Mouse (Mus musculus) midbrain, embryonic 16.5 days (tissue): ENCODE measurements around the gene Ptprr. TPM values are rescaled to one million over a fixed set of nuclear protein-coding genes. Genes with fewer than 3 reads are reported as not detected.

Experiments used
- ATAC-seq: fragments of 200-750 bp; cut with Nextera tagmentation; 2 replicates; pipeline ENCODE4 v1.8.0; 2017; ENCODE audit warnings: moderate TSS enrichment
- H3K27ac ChIP-seq: fragments of 300-500 bp; sonication (generic); 2 replicates; pipeline ENCODE4 v1.5.1; 2014; ENCODE audit warnings: mild to moderate bottlenecking, low read length, mixed read lengths
- H3K27me3 ChIP-seq: fragments of 300-500 bp; sonication (generic); 2 replicates; pipeline ENCODE4 v1.6.1; 2014; ENCODE audit warnings: low read depth, low read length, mixed read lengths; ENCODE audit not compliant: control insufficient read depth, insufficient read depth
- H3K36me3 ChIP-seq: fragments of 300-500 bp; sonication (generic); 2 replicates; pipeline ENCODE4 v1.6.1; 2014; ENCODE audit warnings: mild to moderate bottlenecking, low read length, moderate library complexity, mixed read lengths; ENCODE audit not compliant: control insufficient read depth, insufficient read depth
- H3K4me1 ChIP-seq: fragments of 300-500 bp; sonication (generic); 2 replicates; pipeline ENCODE4 v1.6.1; 2014; ENCODE audit warnings: mild to moderate bottlenecking, low read length, mixed read lengths; ENCODE audit not compliant: control insufficient read depth, insufficient read depth
- H3K4me2 ChIP-seq: fragments of 300-500 bp; sonication (generic); 2 replicates; pipeline ENCODE4 v1.6.1; 2014; ENCODE audit warnings: mild to moderate bottlenecking, low read length, mixed read lengths
- H3K4me3 ChIP-seq: fragments of 300-500 bp; sonication (generic); 2 replicates; pipeline ENCODE4 v1.5.1; 2014; ENCODE audit warnings: low read depth, mild to moderate bottlenecking, low read length, moderate library complexity, mixed read lengths
- H3K9ac ChIP-seq: fragments of 300-500 bp; sonication (generic); 2 replicates; pipeline ENCODE4 v1.6.1; 2014; ENCODE audit warnings: low read depth, low read length, mixed read lengths
- H3K9me3 ChIP-seq: fragments of 300-500 bp; sonication (generic); replicated peaks from 2 replicates; pipeline ENCODE4 v1.6.1; 2014; ENCODE audit warnings: mild to moderate bottlenecking, low read length, mixed read lengths; ENCODE audit not compliant: control insufficient read depth, poor library complexity, severe bottlenecking
- WGBS: fragments of 180-500 bp; shearing (Covaris S2); extraction: QIAGEN DNeasy Blood & Tissue Kit; methylation state at CpG from one replicate; pipeline ENCODE4 v1.1.7; 2014; 5-methylcytosine and 5-hydroxymethylcytosine counted together
- polyA plus RNA-seq: library from polyadenylated mRNA; unstranded; fragments of >200 nt; fragmentation: Nextera tagmentation; extraction: Ambion mirVana; gene quantifications from 2 replicates; pipeline ENCODE4 v1.2.1, GENCODE M21; 2015

Gene Ptprr
- polyA plus RNA-seq, 1 experiment from 2014 or later, result 24.4 TPM

DNA sequence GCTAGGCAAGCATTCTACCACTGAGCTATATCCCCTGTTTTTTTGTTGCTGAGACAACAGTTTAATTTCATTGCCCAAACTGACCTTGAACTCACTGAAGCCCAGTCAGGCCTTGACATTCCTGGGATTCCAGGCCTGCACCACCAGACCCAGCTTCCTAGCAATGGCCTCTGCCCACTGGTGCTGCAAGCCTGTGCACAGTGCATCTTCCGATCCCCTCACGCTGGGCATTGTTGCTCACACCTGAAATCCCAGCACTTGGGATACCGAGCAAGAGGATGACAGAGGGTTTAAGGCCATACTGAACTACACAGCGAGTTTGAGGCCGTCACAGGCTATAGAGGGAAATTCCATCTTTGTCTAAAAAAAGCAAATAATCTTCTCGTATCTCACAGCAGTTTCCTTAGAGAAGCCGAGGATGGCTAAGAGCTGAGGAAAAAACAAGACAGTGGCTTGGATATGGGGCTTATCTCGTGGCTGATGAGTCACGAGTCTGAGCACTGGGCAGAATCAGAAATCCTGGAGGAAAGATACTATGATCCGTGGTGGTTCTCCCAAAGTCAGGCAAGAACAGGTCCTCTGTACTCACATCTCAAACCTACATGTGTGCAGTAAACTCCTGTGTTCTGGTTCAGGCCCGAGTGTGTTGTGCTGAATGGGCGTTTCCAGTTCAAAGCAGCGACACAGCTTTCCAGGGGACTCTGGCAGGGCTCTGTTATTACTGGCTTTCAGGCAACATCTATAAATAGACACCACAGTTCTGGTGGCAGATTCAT, 242.8 kb downstream of the Ptprr start:
- Histone ChIP-seq H3K36me3 (no peaks in the 10 kb centered on the region), H3K27ac (peak overlapping the region; percentile 10; the same call in 1 of the 2 replicates), H3K4me1 (no peaks in the 10 kb centered on the region), H3K9ac (no peak overlapping the region), H3K4me3 (no peak overlapping the region), H3K27me3 (no peaks in the 10 kb centered on the region), H3K9me3 (no peaks in the 10 kb centered on the region), H3K4me2 (no peak overlapping the region)
- 68% methylated on average over 13 of the region's 13 CpGs for WGBS
- ATAC-seq, result no peak

DNA sequence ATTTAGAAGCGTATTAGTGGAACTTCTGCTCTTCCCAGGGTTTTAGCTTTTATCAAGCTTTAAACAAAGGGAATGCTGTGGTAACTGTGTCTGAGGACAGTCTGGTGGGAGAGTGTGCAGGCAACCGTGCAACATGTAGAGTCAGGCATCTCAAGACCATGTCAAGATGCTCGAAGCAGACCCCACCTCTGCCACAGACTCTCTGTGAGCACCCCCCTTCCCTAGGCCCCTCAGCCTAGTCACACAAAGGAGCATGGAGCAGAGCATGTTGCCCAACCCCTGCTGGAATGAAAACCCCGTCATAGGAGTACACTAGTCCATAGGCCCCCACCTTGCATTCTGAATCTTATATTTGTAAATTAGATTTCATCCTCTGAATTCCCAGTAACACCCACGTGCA, 243.5 kb downstream of the Ptprr start:
- H3K9me3 ChIP-seq, result no peaks in the 10 kb centered on the region
- no peak overlapping the region for H3K4me2 ChIP-seq
- no peak overlapping the region for H3K9ac ChIP-seq
- H3K4me1 ChIP-seq, result no peaks in the 10 kb centered on the region
- H3K36me3 ChIP-seq, result no peaks in the 10 kb centered on the region
- WGBS, result 56% methylated on average over 5 of the region's 5 CpGs
- ATAC-seq, result peak; percentile 51; the same call in 1 of the 2 replicates
- H3K27me3 ChIP-seq, result no peaks in the 10 kb centered on the region
- H3K4me3 ChIP-seq, result no peak overlapping the region
- H3K27ac ChIP-seq, result peak overlapping the region; percentile 10; the same call in 1 of the 2 replicates

DNA sequence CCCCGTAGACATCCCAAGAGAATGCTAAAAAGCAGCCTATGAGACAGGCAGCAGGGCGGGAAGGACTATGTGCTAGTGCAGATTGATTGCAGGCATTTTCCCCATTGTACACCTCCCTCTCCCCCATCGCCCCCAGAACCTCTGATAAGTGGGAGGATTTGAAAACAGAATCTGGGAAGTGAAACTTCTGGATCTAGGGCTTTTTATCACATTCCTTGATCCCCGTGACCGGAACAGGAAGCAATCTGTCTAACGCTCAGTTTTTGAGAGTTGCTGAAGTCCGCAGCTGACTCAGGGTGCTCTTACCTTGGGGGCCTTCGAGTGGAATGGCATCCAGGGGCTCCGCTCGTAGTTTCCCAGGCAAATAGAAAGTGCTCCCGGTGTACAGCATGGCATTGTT, 246.5 kb downstream of the Ptprr start:
- Histone ChIP-seq H3K9ac (no peak overlapping the region), H3K4me1 (no peaks in the 10 kb centered on the region), H3K4me2 (no peak overlapping the region), H3K27ac (no peak overlapping the region), H3K9me3 (no peaks in the 10 kb centered on the region), H3K36me3 (no peaks in the 10 kb centered on the region), H3K27me3 (no peaks in the 10 kb centered on the region), H3K4me3 (no peak overlapping the region)
- ATAC-seq, result no peak
- 88% methylated on average over 11 of the region's 11 CpGs for WGBS

DNA sequence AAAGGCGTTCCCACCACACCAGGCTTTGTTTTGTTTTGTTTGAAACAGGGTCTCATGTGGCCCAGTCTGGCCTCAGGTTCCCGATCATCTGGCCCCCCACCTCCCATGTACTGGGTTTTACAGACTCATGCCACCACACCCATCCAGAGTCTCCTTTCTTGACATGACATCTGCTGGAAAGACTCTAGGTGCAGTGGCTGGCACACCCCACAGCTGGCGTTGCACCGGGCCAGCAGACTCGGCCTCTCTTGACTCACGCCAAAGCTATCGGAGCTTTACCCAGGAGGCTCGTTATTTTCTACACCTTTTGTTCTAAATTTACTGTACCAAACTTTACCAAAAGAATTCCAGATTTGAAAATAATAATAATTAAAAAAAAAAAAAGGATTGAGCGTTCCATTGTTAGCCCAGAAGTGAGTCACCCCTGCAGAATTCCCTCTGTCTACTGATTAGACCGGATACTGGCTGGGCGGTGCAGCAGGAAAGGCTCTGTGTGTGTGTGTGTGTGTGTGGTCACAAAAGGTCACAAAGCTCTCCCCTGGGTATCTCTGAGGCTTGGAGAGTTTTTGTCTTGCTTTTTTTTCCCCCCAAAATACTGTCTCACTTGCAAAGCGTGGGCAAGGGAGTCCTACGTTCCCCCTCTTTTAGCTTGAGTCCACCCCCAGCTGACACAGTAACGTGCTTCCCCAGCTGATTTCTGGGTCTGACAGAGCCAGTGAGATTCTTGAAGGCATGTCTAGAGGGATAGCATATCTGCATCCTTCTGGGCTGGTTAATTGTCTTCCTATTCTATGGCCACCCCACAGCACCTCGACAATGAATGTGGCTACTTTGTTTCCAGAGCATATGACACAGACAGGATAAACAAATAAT, 248.8 kb downstream of the Ptprr start:
- H3K4me1 ChIP-seq, result no peaks in the 10 kb centered on the region
- H3K9me3 ChIP-seq, result no peaks in the 10 kb centered on the region
- H3K27me3 ChIP-seq, result no peaks in the 10 kb centered on the region
- no peak overlapping the region for H3K27ac ChIP-seq
- H3K36me3 ChIP-seq, result 0 out of 2 replicates have a peak, but pooled peaks cover 2% of the 10 kb centered on the region
- 66% methylated on average over 15 of the region's 15 CpGs for WGBS
- H3K4me3 ChIP-seq, result no peak overlapping the region
- no peak overlapping the region for H3K9ac ChIP-seq
- no peak overlapping the region for H3K4me2 ChIP-seq
- no peak for ATAC-seq

DNA sequence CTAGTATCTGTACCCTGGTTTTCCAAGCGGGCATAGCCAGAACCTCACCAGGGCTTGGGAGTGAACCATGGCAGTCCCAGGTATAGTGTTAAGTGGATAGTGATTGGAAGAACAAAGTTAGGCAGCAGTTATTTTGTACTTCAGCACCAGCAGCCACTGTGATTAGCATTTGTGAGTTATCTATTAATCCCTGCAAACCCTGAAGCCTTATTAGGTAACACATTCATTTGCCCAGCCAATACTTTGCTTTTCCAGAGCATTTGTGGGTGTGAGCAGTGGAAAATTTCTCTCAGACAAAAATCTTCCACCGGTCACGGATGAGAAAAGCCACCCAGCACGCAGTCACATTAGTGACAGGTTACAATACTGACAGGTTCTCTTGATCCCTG, 249.4 kb downstream of the Ptprr start:
- Histone ChIP-seq H3K4me2 (no peak overlapping the region), H3K4me3 (no peak overlapping the region), H3K9ac (no peak overlapping the region), H3K27ac (no peak overlapping the region), H3K36me3 (0 out of 2 replicates have a peak, but pooled peaks cover 2% of the 10 kb centered on the region), H3K4me1 (no peaks in the 10 kb centered on the region), H3K27me3 (no peaks in the 10 kb centered on the region), H3K9me3 (no peaks in the 10 kb centered on the region)
- WGBS, result 53% methylated on average over 4 of the region's 4 CpGs
- ATAC-seq, result no peak

DNA sequence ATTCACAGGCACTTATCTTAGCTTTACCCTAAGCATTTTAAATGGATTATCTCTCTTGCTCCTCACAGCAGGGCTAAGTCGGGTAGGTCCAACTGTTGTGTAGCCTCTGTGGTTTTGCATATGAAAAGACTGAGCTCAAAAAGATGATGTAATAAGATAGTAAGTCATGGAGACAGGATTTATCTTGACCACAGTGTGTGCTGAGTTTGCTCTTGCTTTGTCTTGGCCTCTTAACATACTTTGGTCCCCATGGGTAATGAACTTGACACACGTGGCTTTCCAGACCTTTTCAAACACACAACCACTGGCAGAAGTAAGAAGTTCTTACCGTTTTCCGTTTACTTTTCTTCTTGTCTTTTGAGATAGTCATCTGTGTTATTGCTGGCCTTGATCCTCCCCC, 250.3 kb downstream of the Ptprr start:
- H3K4me2 ChIP-seq, result no peak overlapping the region
- ATAC-seq, result no peak
- WGBS, result 32% methylated on average over 4 of the region's 4 CpGs
- no peaks in the 10 kb centered on the region for H3K4me1 ChIP-seq
- H3K27me3 ChIP-seq, result no peaks in the 10 kb centered on the region
- no peak overlapping the region for H3K4me3 ChIP-seq
- no peak overlapping the region for H3K9ac ChIP-seq
- H3K27ac ChIP-seq, result no peak overlapping the region
- H3K9me3 ChIP-seq, result no peaks in the 10 kb centered on the region
- 0 out of 2 replicates have a peak, but pooled peaks cover 2% of the 10 kb centered on the region for H3K36me3 ChIP-seq

DNA sequence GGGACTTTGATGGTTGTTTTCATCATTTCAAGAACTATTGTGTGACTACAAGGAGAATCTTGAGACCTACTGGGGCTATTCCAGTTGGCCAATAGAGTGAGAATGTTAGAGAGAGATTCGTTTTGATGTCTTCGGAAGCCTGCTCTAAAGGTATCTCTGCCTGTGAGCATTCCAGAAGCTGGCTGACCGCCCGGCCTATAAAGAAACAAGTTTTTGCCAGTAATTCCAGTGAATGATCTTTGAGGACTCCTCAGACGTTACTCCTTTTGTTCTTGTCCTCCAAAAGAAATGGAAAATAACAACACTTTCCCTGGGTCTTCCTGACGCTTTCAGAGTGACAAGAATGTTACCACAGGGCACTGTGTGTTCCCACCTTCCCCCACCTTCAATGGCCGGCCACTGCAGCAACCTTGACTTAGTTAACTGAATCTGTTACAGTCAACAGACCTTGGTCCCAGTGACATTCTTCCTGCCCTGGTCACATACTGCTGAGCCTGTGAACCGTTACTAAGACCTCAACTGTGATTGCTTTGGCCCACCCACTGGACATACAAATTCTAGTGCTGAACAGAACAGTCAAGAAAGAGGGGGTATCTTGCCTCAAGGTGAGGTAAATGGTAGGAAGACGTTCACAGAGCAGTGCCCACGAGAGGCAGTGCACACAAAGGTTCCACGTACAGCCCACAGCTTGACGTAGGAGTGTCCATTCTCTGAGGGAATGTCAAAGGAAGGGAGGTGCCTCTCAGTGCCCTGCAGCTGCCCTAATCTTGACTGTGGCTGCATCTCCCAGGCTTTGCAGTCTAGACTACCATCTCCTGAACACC, 252.8 kb downstream of the Ptprr start:
- Histone ChIP-seq H3K27ac (peak overlapping the region; percentile 36), H3K36me3 (0 out of 2 replicates have a peak, but pooled peaks cover 2% of the 10 kb centered on the region), H3K9me3 (no peaks in the 10 kb centered on the region), H3K4me1 (no peaks in the 10 kb centered on the region), H3K27me3 (no peaks in the 10 kb centered on the region), H3K9ac (no peak overlapping the region), H3K4me3 (no peak overlapping the region), H3K4me2 (no peak overlapping the region)
- WGBS, result 75% methylated on average over 12 of the region's 12 CpGs
- no peak for ATAC-seq

DNA sequence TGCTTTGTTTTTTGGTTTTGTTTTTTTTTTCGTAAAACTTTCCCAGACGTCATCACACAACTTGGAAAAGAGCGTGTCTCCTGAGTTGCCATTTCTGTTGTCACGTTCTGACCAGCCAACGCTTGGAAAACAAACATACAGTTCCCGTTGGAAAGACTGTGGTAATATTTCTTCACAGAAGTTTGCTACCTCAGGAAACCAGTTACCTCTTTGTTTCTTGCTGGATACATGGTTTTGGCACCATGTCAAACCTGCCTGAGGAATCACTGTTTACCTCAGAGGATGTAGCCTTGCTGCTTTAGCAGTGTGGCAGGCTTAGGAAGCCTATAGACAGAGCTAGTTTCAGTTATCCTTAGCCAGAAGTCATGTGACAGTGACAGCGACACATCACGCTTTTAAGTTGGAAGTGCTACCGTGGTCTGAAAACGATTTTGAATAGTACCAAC, 253.5 kb downstream of the Ptprr start:
- no peaks in the 10 kb centered on the region for H3K4me1 ChIP-seq
- H3K36me3 ChIP-seq, result 0 out of 2 replicates have a peak, but pooled peaks cover 2% of the 10 kb centered on the region
- H3K4me3 ChIP-seq, result no peak overlapping the region
- H3K27ac ChIP-seq, result peak overlapping the region; percentile 36; the same call in 1 of the 2 replicates
- no peaks in the 10 kb centered on the region for H3K9me3 ChIP-seq
- ATAC-seq, result no peak
- WGBS, result 93% methylated on average over 10 of the region's 10 CpGs
- no peak overlapping the region for H3K4me2 ChIP-seq
- H3K27me3 ChIP-seq, result no peaks in the 10 kb centered on the region
- no peak overlapping the region for H3K9ac ChIP-seq
